Mouse (Mus musculus) embryonic stem cell, embryonic (primary cell): ENCODE data around the gene Gfi1b.

ENCODE experiments used
- CTCF ChIA-PET, 4 experiments: fragments of 300-600 bp in 2 of 4; fragments of 350-600 bp in 2 of 4; sonication (Branson Sonifier 250); formaldehyde crosslinking; loops; one replicate each; lab custom pipeline; 2022; ENCODE audit warnings: inconsistent platforms in 2 of 4; lab: Charles Lee
- POLR2A ChIA-PET, 4 experiments: fragments of 300-600 bp in 2 of 4; fragments of 350-600 bp in 2 of 4; sonication (Branson Sonifier 250); formaldehyde crosslinking; loops; one replicate each; lab custom pipeline; 2022; ENCODE audit warnings: antibody characterized with exemption in 4 of 4, inconsistent platforms in 1 of 4; lab: Charles Lee

The Gfi1b gene

GRCm38 (mm10) chr2:28613599-28613998 lies 8.2 kb downstream of the Gfi1b start:
- POLR2A ChIA-PET: interaction anchor here in 3 of 4 experiments (0.6 to 3.4 kb wide), 6 partner anchors 17 to 510 kb away, joined by 3 to 16 read pairs (median 6); partner anchors contain the start of genes Tsc1 (in 2 of the 3) and Gtf3c5 (in 1 of the 3)
- CTCF ChIA-PET: interaction anchor here in 3 of 4 experiments (0.8 to 2.7 kb wide), 5 partner anchors 8 to 14 kb away, joined by 3 to 15 read pairs (median 4); partner anchors contain the start of gene Gfi1b (in 2 of the 3)

- POLR2A ChIA-PET: interaction anchor here (0.6 to 3.4 kb wide), 15 partner anchors 15 to 1018 kb away, joined by 3 to 16 read pairs (median 5); partner anchors contain the start of genes Gtf3c5 (in 2 of the 4), Tsc1 (in 2 of the 4), Ddx31 (in 1 of the 4) and Gm10134 (in 1 of the 4)
These were observed 9.2 kb downstream of the Gfi1b start for GRCm38 (mm10) chr2:28612436-28613063.

GRCm38 (mm10) chr2:28611407-28611787 lies 10.4 kb downstream of the Gfi1b start:
- ChIA-PET POLR2A (interaction anchor here in 3 of 4 experiments (1.1 to 3.4 kb wide), 5 partner anchors 29 to 228 kb away, joined by 3 to 16 read pairs (median 9); partner anchors contain the start of genes Tsc1 (in 2 of the 3), Ddx31 (in 1 of the 3), Gtf3c4 (in 1 of the 3) and Gtf3c5 (in 1 of the 3)), CTCF (interaction anchor here in 3 of 4 experiments (0.9 to 2.7 kb wide), 7 partner anchors 10 to 33 kb away, joined by 3 to 15 read pairs (median 4); partner anchors contain the start of gene Gfi1b (in 2 of the 3))

More at GRCm38 (mm10) chr2:28612436-28613063, 9.2 kb downstream of the Gfi1b start:
- CTCF ChIA-PET: interaction anchor here (0.6 to 2.7 kb wide), 13 partner anchors 9 to 431 kb away, joined by 3 to 15 read pairs (median 3); partner anchors contain the start of genes Gfi1b (in 2 of the 4) and Gtf3c5 (in 1 of the 4)

GRCm38 (mm10) chr2:28610716-28611406 lies 10.9 kb downstream of the Gfi1b start:
- CTCF ChIA-PET: interaction anchor here in 3 of 4 experiments (0.7 to 2.7 kb wide), 6 partner anchors 11 to 33 kb away, joined by 3 to 15 read pairs (median 4); partner anchors contain the start of gene Gfi1b (in 2 of the 3)
- POLR2A ChIA-PET: interaction anchor here in 2 of 4 experiments (0.7 to 3.4 kb wide), 7 partner anchors 9 to 229 kb away, joined by 3 to 16 read pairs (median 5); partner anchors contain the start of genes Gtf3c5 (in 2 of the 2), Ddx31 (in 1 of the 2), Gm10134 (in 1 of the 2) and Gtf3c4 (in 1 of the 2)

GRCm38 (mm10) chr2:28609851-28610250 lies 11.9 kb downstream of the Gfi1b start:
- CTCF ChIA-PET: interaction anchor here in 2 of 4 experiments (1.0 to 1.2 kb wide), 2 partner anchors 13 kb away, joined by 3 read pairs; no protein-coding TSS in a partner anchor

GRCm38 (mm10) chr2:28607341-28608165 lies 14.2 kb downstream of the Gfi1b start:
- ChIA-PET POLR2A (interaction anchor here (0.6 to 2.4 kb wide), 27 partner anchors 8 to 1024 kb away, joined by 3 to 12 read pairs (median 5); partner anchors contain the start of genes Gtf3c5 (in 3 of the 4), Tsc1 (in 3 of the 4) and Gfi1b (in 1 of the 4)), CTCF (interaction anchor here (0.5 to 2.9 kb wide), 39 partner anchors 9 to 1723 kb away, joined by 3 to 31 read pairs (median 4); partner anchors contain the start of genes Gfi1b (in 2 of the 4), Gtf3c5 (in 1 of the 4) and Ppp1r26 (in 1 of the 4))

More at GRCm38 (mm10) chr2:28609851-28610250, 11.9 kb downstream of the Gfi1b start:
- POLR2A ChIA-PET: interaction anchor here in 1 of 4 experiments (0.9 to 1.9 kb wide), 4 partner anchors 26 to 104 kb away, joined by 3 to 5 read pairs (median 4); partner anchors contain the start of genes Gm10134 and Gtf3c5

GRCm38 (mm10) chr2:28606601-28607340 lies 15.0 kb downstream of the Gfi1b start:
- ChIA-PET POLR2A (interaction anchor here (0.6 to 2.4 kb wide), 29 partner anchors 9 to 1025 kb away, joined by 3 to 12 read pairs (median 4); partner anchors contain the start of genes Gtf3c5 (in 3 of the 4), Tsc1 (in 3 of the 4) and Gfi1b (in 1 of the 4)), CTCF (interaction anchor here (0.5 to 2.9 kb wide), 41 partner anchors 9 to 1722 kb away, joined by 3 to 31 read pairs (median 4); partner anchors contain the start of genes Gfi1b (in 2 of the 4), Gtf3c5 (in 1 of the 4) and Ppp1r26 (in 1 of the 4))

- ChIA-PET CTCF (interaction anchor here in 3 of 4 experiments (1.1 to 2.9 kb wide), 11 partner anchors 8 to 89 kb away, joined by 3 to 31 read pairs (median 7); no protein-coding TSS in a partner anchor), POLR2A (interaction anchor here in 2 of 4 experiments (0.9 to 1.9 kb wide), 3 partner anchors 8 to 356 kb away, joined by 3 to 8 read pairs (median 4); no protein-coding TSS in a partner anchor)
These were observed 15.8 kb downstream of the Gfi1b start for GRCm38 (mm10) chr2:28605789-28606541.

GRCm38 (mm10) chr2:28603542-28603941 lies 18.2 kb downstream of the Gfi1b start:
- ChIA-PET POLR2A (interaction anchor here in 1 of 4 experiments (0.8 kb wide), 1 partner anchor 20 kb away, joined by 3 read pairs; the partner anchor contains the start of gene Gtf3c5), CTCF (interaction anchor here in 2 of 4 experiments (0.7 to 2.0 kb wide), 3 partner anchors 10 to 143 kb away, joined by 3 to 6 read pairs (median 6); no protein-coding TSS in a partner anchor)

GRCm38 (mm10) chr2:28601720-28602590 lies 19.8 kb downstream of the Gfi1b start:
- ChIA-PET CTCF (interaction anchor here (0.5 to 1.9 kb wide), 8 partner anchors 9 to 1989 kb away, joined by 3 to 13 read pairs (median 6); no protein-coding TSS in a partner anchor), POLR2A (interaction anchor here in 2 of 4 experiments (0.6 to 1.2 kb wide), 5 partner anchors 8 to 1603 kb away, joined by 3 to 6 read pairs (median 3); partner anchors contain the start of gene Gtf3c5 (in 1 of the 2))

GRCm38 (mm10) chr2:28599569-28599900 lies 22.2 kb downstream of the Gfi1b start:
- CTCF ChIA-PET: interaction anchor here in 3 of 4 experiments (0.6 to 3.3 kb wide), 9 partner anchors 7 to 1152 kb away, joined by 3 to 21 read pairs (median 8); partner anchors contain the start of gene Gfi1b (in 1 of the 3)
- POLR2A ChIA-PET: interaction anchor here in 2 of 4 experiments (0.8 to 3.2 kb wide), 2 partner anchors 16 kb away, joined by 3 to 18 read pairs; partner anchors contain the start of gene Gtf3c5 (in 2 of the 2)

GRCm38 (mm10) chr2:28598692-28599568 lies 22.9 kb downstream of the Gfi1b start:
- CTCF ChIA-PET: interaction anchor here in 3 of 4 experiments (0.6 to 3.3 kb wide), 16 partner anchors 8 to 1152 kb away, joined by 3 to 24 read pairs (median 8); partner anchors contain the start of genes Gfi1b (in 3 of the 3) and Gtf3c5 (in 1 of the 3)

More at GRCm38 (mm10) chr2:28598692-28599568, 22.9 kb downstream of the Gfi1b start:
- POLR2A ChIA-PET: interaction anchor here in 2 of 4 experiments (0.5 to 3.2 kb wide), 8 partner anchors 8 to 384 kb away, joined by 3 to 18 read pairs (median 4); partner anchors contain the start of genes Gtf3c5 (in 2 of the 2), Gfi1b (in 1 of the 2) and Tsc1 (in 1 of the 2)
